28 mouse cellular contexts compared by ENCODE assay signal in the genomic region with DNA sequence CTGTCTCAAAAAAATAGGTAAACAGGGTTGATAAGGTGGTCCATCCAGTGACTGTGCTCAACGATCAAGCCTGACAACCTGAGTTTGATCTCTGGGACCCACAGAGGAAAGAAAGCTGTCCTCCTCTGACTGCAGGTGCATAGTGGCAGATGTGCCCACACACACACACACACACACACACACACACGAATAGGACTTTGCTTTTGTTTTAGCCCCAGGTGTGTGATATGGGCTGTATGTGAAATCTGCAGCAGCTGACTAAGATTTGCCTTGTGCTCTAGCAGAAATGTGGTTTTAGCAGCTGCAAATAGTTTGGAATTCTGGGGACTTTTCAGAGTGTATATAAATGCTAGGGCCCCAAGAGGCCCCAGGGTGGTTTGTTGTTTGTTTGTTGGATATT. TPM values are rescaled to one million over a fixed set of nuclear protein-coding genes. Genes with fewer than 3 reads are reported as not detected.
A peak's percentile ranks its signal among the peaks of the same experiment; 100 is the strongest.
DNase-seq lines count a peak whose midpoint lies in the region; ATAC-seq lines count a peak whose summit lies in the region.
"Had no signal": no experiment of that assay in that cellular context is flagged by ENCODE, and none has a peak within 500 bp of the region (broad histone marks: within the 10 kb centered on the region; RNA-seq: fewer than 3 reads in every experiment).

No protein-coding gene starts in this region.

- ATAC-seq in heart, embryonic 16.5 days (replicated peaks; ENCODE audit: extremely low read depth, insufficient read depth, low FRiP score) = 0 out of 2 replicates have a peak, but pooled peaks have one; percentile 45
- no peak for ATAC-seq in kidney, embryonic 14.5 days (ENCODE audit: low FRiP score, low TSS enrichment)
- ATAC-seq: CD4-positive, CD25-positive, alpha-beta regulatory T cell, adult 4 months; forebrain, embryonic 15.5 days; hindbrain, postnatal 0 days; inflammation-experienced regulatory T-cells, adult 6 months had no signal

- 77% methylated on average over 2 of the region's 2 CpGs for WGBS in heart, embryonic 16.5 days
- 83% methylated on average over 2 of the region's 2 CpGs for WGBS in kidney, embryonic 14.5 days

- 0 out of 2 replicates have a peak, but pooled peaks cover 3% of the 10 kb centered on the region for H3K9me3 ChIP-seq in heart, embryonic 16.5 days (replicated peaks; ENCODE audit: control insufficient read depth, low read length)
- H3K9me3 ChIP-seq in kidney, embryonic 14.5 days (ENCODE audit: control insufficient read depth, low read length) = 0 out of 2 replicates have a peak, but pooled peaks cover 5% of the 10 kb centered on the region
- H3K9me3 ChIP-seq: forebrain, embryonic 15.5 days; heart, embryonic 15.5 days had no signal

- no peaks in the 10 kb centered on the region for H3K36me3 ChIP-seq in heart, embryonic 16.5 days (ENCODE audit: control insufficient read depth, insufficient read depth)
- H3K36me3 ChIP-seq in kidney, embryonic 14.5 days (ENCODE audit: control insufficient read depth, insufficient read depth, low read length) = no peaks in the 10 kb centered on the region
- H3K36me3 ChIP-seq: embryonic facial prominence, embryonic 10.5 days; embryonic facial prominence, embryonic 13.5 days; forebrain, embryonic 12.5 days; forebrain, embryonic 15.5 days; heart, embryonic 12.5 days; heart, embryonic 15.5 days had no signal

- H3K27me3 ChIP-seq in heart, embryonic 16.5 days (ENCODE audit: control insufficient read depth, insufficient read depth, low read length) = no peaks in the 10 kb centered on the region
- H3K27me3 ChIP-seq in kidney, embryonic 14.5 days (ENCODE audit: control insufficient read depth, insufficient read depth, low read length) = no peaks in the 10 kb centered on the region
- H3K27me3 ChIP-seq: forebrain, embryonic 12.5 days; forebrain, embryonic 15.5 days; heart, embryonic 12.5 days; heart, embryonic 15.5 days had no signal

- H3K4me1 ChIP-seq in heart, embryonic 16.5 days (ENCODE audit: control insufficient read depth, insufficient read depth, low read length) = no peaks in the 10 kb centered on the region
- H3K4me1 ChIP-seq in kidney, embryonic 14.5 days (ENCODE audit: control insufficient read depth, insufficient read depth, low read length) = no peaks in the 10 kb centered on the region
- H3K4me1 ChIP-seq: embryonic facial prominence, embryonic 10.5 days; embryonic facial prominence, embryonic 13.5 days; forebrain, embryonic 12.5 days; forebrain, embryonic 15.5 days; heart, embryonic 12.5 days; heart, embryonic 15.5 days had no signal

- H3K4me3 ChIP-seq in heart, embryonic 16.5 days (ENCODE audit: low read length) = no peak overlapping the region
- no peak overlapping the region for H3K4me3 ChIP-seq in kidney, embryonic 14.5 days (ENCODE audit: low read length)
- H3K4me3 ChIP-seq: embryonic facial prominence, embryonic 10.5 days; embryonic facial prominence, embryonic 13.5 days; erythroblast, embryonic 14.5 days; forebrain, embryonic 12.5 days; forebrain, embryonic 15.5 days; heart, embryonic 12.5 days; heart, embryonic 15.5 days had no signal

- no peak overlapping the region for H3K27ac ChIP-seq in heart, embryonic 16.5 days (ENCODE audit: low read length)
- no peak overlapping the region for H3K27ac ChIP-seq in kidney, embryonic 14.5 days (ENCODE audit: low read depth, low read length)
- H3K27ac ChIP-seq: embryonic facial prominence, embryonic 10.5 days; embryonic facial prominence, embryonic 13.5 days; forebrain, embryonic 12.5 days; forebrain, embryonic 15.5 days; heart, embryonic 15.5 days; hindbrain, embryonic 14.5 days; hindbrain, postnatal 0 days had no signal

- H3K9ac ChIP-seq in heart, embryonic 16.5 days (ENCODE audit: low read length) = no peak overlapping the region
- H3K9ac ChIP-seq in kidney, embryonic 14.5 days (ENCODE audit: low read depth, low read length) = no peak overlapping the region
- H3K9ac ChIP-seq: embryonic facial prominence, embryonic 13.5 days; forebrain, embryonic 12.5 days; forebrain, embryonic 15.5 days; heart, embryonic 12.5 days; heart, embryonic 15.5 days; hindbrain, embryonic 14.5 days had no signal

- no peak for DNase-seq in heart, adult 8-10 months (ENCODE audit: low spot score)
- DNase-seq in thymus, postnatal 0 days (ENCODE audit: low spot score) = peak; percentile 83
- peak; percentile 65 for DNase-seq in thymus, postnatal 25 days
- no peak for DNase-seq in spleen, adult 18-20 months
- DNase-seq in adipocyte (ENCODE audit: low spot score) = no peak
- DNase-seq: adrenal gland, adult 8-10 months; cerebellum, adult 11 months; cerebellum, adult 2 months; cerebellum, adult 9-11 months; cerebellum, postnatal 36 days; embryo, embryonic 11 days; gastrocnemius, postnatal 25 days; heart, postnatal 14 days; heart, postnatal 4 days had no signal

- no peak overlapping the region for H3K4me2 ChIP-seq in heart, embryonic 16.5 days (ENCODE audit: low read depth, low read length)
- H3K4me2 ChIP-seq in kidney, embryonic 14.5 days (replicated peaks; ENCODE audit: low read depth, low read length) = no peak overlapping the region
- H3K4me2 ChIP-seq: embryonic facial prominence, embryonic 13.5 days; forebrain, embryonic 12.5 days; forebrain, embryonic 15.5 days; heart, embryonic 12.5 days; heart, embryonic 15.5 days; hindbrain, embryonic 14.5 days had no signal

RNA-seq across cellular contexts. Expression of a gene that starts 18.0 kb away (rescaled TPM):
- 55.3 and 57.8 TPM in 2 replicates for polyA plus RNA-seq in heart, embryonic 16.5 days (2015; fragmentation: Nextera tagmentation; extraction: Ambion mirVana)
- total RNA-seq in heart, adult 8-10 months (2022) = 10 to 100 TPM; 29.8 to 34.0 (median 32.1) TPM
- 62.9 and 64.6 TPM in 2 replicates for polyA plus RNA-seq in thymus, postnatal 0 days (2015; fragmentation: Nextera tagmentation; extraction: Ambion mirVana)
- 87.5 and 108 TPM in 2 replicates for polyA plus RNA-seq in kidney, embryonic 14.5 days (2014; fragmentation: Nextera tagmentation; extraction: Ambion mirVana)

RNA-seq across cellular contexts. Expression of a gene that starts 23.4 kb away (rescaled TPM):
- 0.59 and 2.2 TPM in 2 replicates for polyA plus RNA-seq in heart, embryonic 16.5 days (2015; fragmentation: Nextera tagmentation; extraction: Ambion mirVana)
- not detected for total RNA-seq in heart, adult 8-10 months (2022)
- 1.1 and 2.1 TPM in 2 replicates for polyA plus RNA-seq in thymus, postnatal 0 days (2015; fragmentation: Nextera tagmentation; extraction: Ambion mirVana)
- polyA plus RNA-seq in kidney, embryonic 14.5 days (2014; fragmentation: Nextera tagmentation; extraction: Ambion mirVana) = 6.1 and 6.9 TPM in 2 replicates
- total RNA-seq: gastrocnemius, adult 8-10 months; gastrocnemius, postnatal 25 days; heart, postnatal 14 days had no signal
- polyA plus RNA-seq: erythroblast, embryonic 14.5 days had no signal

RNA-seq across cellular contexts. Expression of a gene that starts 35.4 kb away (rescaled TPM):
- 45.8 and 52.0 TPM in 2 replicates for polyA plus RNA-seq in heart, embryonic 16.5 days (2015; fragmentation: Nextera tagmentation; extraction: Ambion mirVana)
- 10 to 100 TPM; 45.5 to 62.2 (median 50.7) TPM for total RNA-seq in heart, adult 8-10 months (2022)
- polyA plus RNA-seq in thymus, postnatal 0 days (2015; fragmentation: Nextera tagmentation; extraction: Ambion mirVana) = 88.3 and 93.7 TPM in 2 replicates
- polyA plus RNA-seq in kidney, embryonic 14.5 days (2014; fragmentation: Nextera tagmentation; extraction: Ambion mirVana) = 32.0 and 47.0 TPM in 2 replicates

RNA-seq across cellular contexts. Expression of a gene that starts 55.1 kb away (rescaled TPM):
- polyA plus RNA-seq in heart, embryonic 16.5 days (2015; fragmentation: Nextera tagmentation; extraction: Ambion mirVana) = 39.7 and 47.0 TPM in 2 replicates
- 1 to 10 TPM; 3.5 to 6.1 (median 4.1) TPM for total RNA-seq in heart, adult 8-10 months (2022)
- polyA plus RNA-seq in thymus, postnatal 0 days (2015; fragmentation: Nextera tagmentation; extraction: Ambion mirVana) = 111 and 113 TPM in 2 replicates
- polyA plus RNA-seq in kidney, embryonic 14.5 days (2014; fragmentation: Nextera tagmentation; extraction: Ambion mirVana) = 56.3 and 60.9 TPM in 2 replicates

Comparison
In these comparisons a context has a peak if more than half of its experiments do, and no peak if none do; other contexts are left out.
1. DNase-seq: peak in thymus, postnatal 0 days (single experiment) and thymus, postnatal 25 days (single experiment); none in heart, adult 8-10 months (single experiment), spleen, adult 18-20 months (0 of 2) and adipocyte (single experiment).